Mouse (Mus musculus) ES-E14 (cell line): ENCODE data around the gene Extl1.

Experiments
- CHD2 ChIP-seq: IDR thresholded peaks from 2 replicates; pipeline ENCODE4 v1.6.1; 2014; ENCODE audit warnings: mild to moderate bottlenecking, low read depth, low read length, inconsistent platforms
- MAFK ChIP-seq: IDR thresholded peaks from 2 replicates; pipeline ENCODE4 v1.6.1; 2014; ENCODE audit warnings: mild to moderate bottlenecking, low read depth, low read length, inconsistent platforms; ENCODE audit not compliant: insufficient read depth
- ZC3H11A ChIP-seq: IDR thresholded peaks from 2 replicates; pipeline ENCODE4 v1.6.1; 2012; ENCODE audit warnings: low read depth, mild to moderate bottlenecking, inconsistent platforms, low read length, borderline replicate concordance
- ZNF384 ChIP-seq: IDR thresholded peaks from 2 replicates; pipeline ENCODE4 v1.6.1; 2012; ENCODE audit warnings: low read depth, low read length, inconsistent platforms

- TF ChIP-seq MAFK (no peak), CHD2 (no peak), ZC3H11A (no peak), ZNF384 (no peak)
Measured at GRCm38 (mm10) chr4:134416602-134417001, 33.0 kb upstream of the Extl1 start.
